Mouse (Mus musculus) olfactory bulb, adult 2 months (tissue): ENCODE measurements at regions not wholly inside any gene's neighbourhood (a gene's known extent, or its start where the extent isn't known, plus 50 kb on each side); places are given as distances from the start of the nearest gene placed in this dataset.

Experiments used
- CTCF ChIP-seq: fragments of 200-500 bp; IDR thresholded peaks from 2 replicates; pipeline ENCODE4 v1.5.1; 2012; ENCODE audit warnings: low read depth, mild to moderate bottlenecking, low read length, moderate library complexity; ENCODE audit not compliant: insufficient read depth
- POLR2A ChIP-seq: fragments of 200-500 bp; IDR thresholded peaks from 2 replicates; pipeline ENCODE4 v1.6.1; 2012; ENCODE audit warnings: mild to moderate bottlenecking, low read depth, low read length, moderate library complexity; ENCODE audit not compliant: insufficient read depth

- TF ChIP-seq CTCF, result no peak
- TF ChIP-seq POLR2A, result no peak
Measured at GRCm38 (mm10) chr12:107423923-107424322, 64.5 kb upstream of the 3110018I06Rik start.
